Mouse (Mus musculus) embryonic stem cell, embryonic (primary cell): ENCODE measurements around the gene Fam133b.

Source experiments
- CTCF ChIA-PET, 4 experiments: fragments of 300-600 bp in 2 of 4; fragments of 350-600 bp in 2 of 4; sonication (Branson Sonifier 250); formaldehyde crosslinking; loops; one replicate each; lab custom pipeline; 2022; ENCODE audit warnings: inconsistent platforms in 2 of 4; lab: Charles Lee
- POLR2A ChIA-PET, 4 experiments: fragments of 300-600 bp in 2 of 4; fragments of 350-600 bp in 2 of 4; sonication (Branson Sonifier 250); formaldehyde crosslinking; loops; one replicate each; lab custom pipeline; 2022; ENCODE audit warnings: antibody characterized with exemption in 4 of 4, inconsistent platforms in 1 of 4; lab: Charles Lee

The Fam133b gene

GRCm38 (mm10) chr5:3512584-3512983, 31.0 kb upstream of the Fam133b start:
- CTCF ChIA-PET: interaction anchor here in 3 of 4 experiments (0.6 to 1.5 kb wide), 4 partner anchors 10 to 123 kb away, joined by 3 to 4 read pairs (median 3); partner anchors contain the start of gene 1700109H08Rik (in 1 of the 3)
- POLR2A ChIA-PET: interaction anchor here in 1 of 4 experiments (0.6 to 1.8 kb wide), 5 partner anchors 10 to 48 kb away, joined by 3 to 4 read pairs (median 3); no protein-coding TSS in a partner anchor

- ChIA-PET POLR2A (interaction anchor here in 2 of 4 experiments (1.0 to 1.4 kb wide), 6 partner anchors 9 to 172 kb away, joined by 3 to 4 read pairs (median 3); partner anchors contain the start of gene Fam133b (in 1 of the 2)), CTCF (no interaction called here)
Observed at GRCm38 (mm10) chr5:3514901-3515311, 28.7 kb upstream of the Fam133b start.

- ChIA-PET CTCF (no interaction called here), POLR2A (interaction anchor here in 1 of 4 experiments (1.2 to 1.4 kb wide), 3 partner anchors 9 to 173 kb away, joined by 3 to 4 read pairs (median 3); no protein-coding TSS in a partner anchor)
Observed at GRCm38 (mm10) chr5:3515477-3515876, 28.2 kb upstream of the Fam133b start.

GRCm38 (mm10) chr5:3516481-3517075, 27.1 kb upstream of the Fam133b start:
- CTCF ChIA-PET: interaction anchor here in 1 of 4 experiments (0.6 kb wide), 1 partner anchor 353 kb away, joined by 3 read pairs; no protein-coding TSS in a partner anchor
- POLR2A ChIA-PET: interaction anchor here in 1 of 4 experiments (1.4 kb wide), 1 partner anchor 52 kb away, joined by 3 read pairs; no protein-coding TSS in a partner anchor

GRCm38 (mm10) chr5:3520493-3521359, 22.9 kb upstream of the Fam133b start:
- ChIA-PET CTCF (interaction anchor here in 1 of 4 experiments (1.2 kb wide), 1 partner anchor 23 kb away, joined by 3 read pairs; the partner anchor contains the start of gene Fam133b), POLR2A (interaction anchor here in 2 of 4 experiments (1.0 to 1.7 kb wide), 3 partner anchors 15 to 27 kb away, joined by 3 read pairs; partner anchors contain the start of gene Fam133b (in 1 of the 2))

- POLR2A ChIA-PET: interaction anchor here in 3 of 4 experiments (0.6 to 2.0 kb wide), 9 partner anchors 8 to 318 kb away, joined by 3 to 13 read pairs (median 4); partner anchors contain the start of gene Fam133b (in 1 of the 3)
- CTCF ChIA-PET: no interaction called here
Observed at GRCm38 (mm10) chr5:3521741-3522140, 21.9 kb upstream of the Fam133b start.

GRCm38 (mm10) chr5:3522826-3523225, 20.8 kb upstream of the Fam133b start:
- CTCF ChIA-PET: interaction anchor here in 2 of 4 experiments (0.6 to 0.7 kb wide), 3 partner anchors 10 to 53 kb away, joined by 4 to 5 read pairs (median 5); no protein-coding TSS in a partner anchor
- POLR2A ChIA-PET: interaction anchor here in 3 of 4 experiments (0.7 to 2.0 kb wide), 12 partner anchors 9 to 660 kb away, joined by 3 to 9 read pairs (median 4); partner anchors contain the start of gene Fam133b (in 1 of the 3)

GRCm38 (mm10) chr5:3527041-3527691, 16.5 kb upstream of the Fam133b start:
- POLR2A ChIA-PET: interaction anchor here in 2 of 4 experiments (1.0 kb wide), 2 partner anchors 13 to 16 kb away, joined by 4 read pairs; partner anchors contain the start of gene Fam133b (in 1 of the 2)

GRCm38 (mm10) chr5:3529585-3530189, 13.9 kb upstream of the Fam133b start:
- CTCF ChIA-PET: no interaction called here
- POLR2A ChIA-PET: interaction anchor here in 3 of 4 experiments (0.7 to 1.4 kb wide), 4 partner anchors 13 to 377 kb away, joined by 4 to 5 read pairs (median 4); partner anchors contain the start of gene Fam133b (in 2 of the 3)

More at GRCm38 (mm10) chr5:3527041-3527691, 16.5 kb upstream of the Fam133b start:
- CTCF ChIA-PET: no interaction called here

- ChIA-PET CTCF (interaction anchor here in 1 of 4 experiments (0.6 kb wide), 1 partner anchor 127 kb away, joined by 4 read pairs; no protein-coding TSS in a partner anchor), POLR2A (interaction anchor here in 2 of 4 experiments (0.9 to 1.6 kb wide), 2 partner anchors 11 kb away, joined by 3 to 6 read pairs; partner anchors contain the start of gene Fam133b (in 1 of the 2))
Observed at GRCm38 (mm10) chr5:3532048-3532447, 11.6 kb upstream of the Fam133b start.

- POLR2A ChIA-PET: interaction anchor here in 2 of 4 experiments (0.8 to 1.5 kb wide), 4 partner anchors 8 to 14 kb away, joined by 3 to 6 read pairs (median 4); no protein-coding TSS in a partner anchor
- CTCF ChIA-PET: no interaction called here
Observed at GRCm38 (mm10) chr5:3536592-3537212, 6.9 kb upstream of the Fam133b start.

GRCm38 (mm10) chr5:3538505-3539472, 4.8 kb upstream of the Fam133b start:
- CTCF ChIA-PET: interaction anchor here in 1 of 4 experiments (0.5 kb wide), 1 partner anchor 475 kb away, joined by 3 read pairs; no protein-coding TSS in a partner anchor
- POLR2A ChIA-PET: interaction anchor here in 1 of 4 experiments (1.2 kb wide), 1 partner anchor 8 kb away, joined by 3 read pairs; no protein-coding TSS in a partner anchor

- POLR2A ChIA-PET: interaction anchor here in 2 of 4 experiments (1.9 to 2.6 kb wide), 2 partner anchors 11 to 55 kb away, joined by 4 to 7 read pairs; partner anchors contain the start of genes Pex1 (in 1 of the 2) and Rbm48 (in 1 of the 2)
Observed at GRCm38 (mm10) chr5:3541871-3542270, 1.8 kb upstream of the Fam133b start.

GRCm38 (mm10) chr5:3544480-3544769, 792 bp downstream of the Fam133b start:
- POLR2A ChIA-PET: interaction anchor here in 3 of 4 experiments (0.7 to 2.4 kb wide), 17 partner anchors 9 to 188 kb away, joined by 3 to 13 read pairs (median 4); partner anchors contain the start of genes Pex1 (in 3 of the 3) and Rbm48 (in 3 of the 3)
- CTCF ChIA-PET: no interaction called here

More at GRCm38 (mm10) chr5:3541871-3542270, 1.8 kb upstream of the Fam133b start:
- CTCF ChIA-PET: no interaction called here

- CTCF ChIA-PET: no interaction called here
- POLR2A ChIA-PET: interaction anchor here in 2 of 4 experiments (1.2 to 2.3 kb wide), 6 partner anchors 10 to 105 kb away, joined by 3 to 8 read pairs (median 4); partner anchors contain the start of genes Pex1 (in 1 of the 2), Rbm48 (in 1 of the 2) and Tmbim7 (in 1 of the 2)
Observed at GRCm38 (mm10) chr5:3546226-3546625, 2.6 kb downstream of the Fam133b start.
